Mouse (Mus musculus): ENCODE results near the gene Tpp2. TPM values are rescaled to one million over a fixed set of nuclear protein-coding genes. Genes with fewer than 3 reads are reported as not detected.

Gene Tpp2
- 198 TPM for polyA plus RNA-seq (2017; shearing (Covaris generic))

GRCm38 (mm10) chr1:43933488-43934415 lies at the start of gene Tpp2:
Gene Tpp2 (plus strand): TSS chr1:43933647.

GRCm38 (mm10) chr1:44019934-44020333 lies 86.5 kb downstream of the Tpp2 start, which contains the start of gene Mettl21c:
Gene Mettl21c (minus strand): TSS chr1:44020034.

Other genes with a start within 250 kb of the Tpp2 start
- not detected for gene 1500015O10Rik, start 203.0 kb upstream of the Tpp2 start, polyA plus RNA-seq (2017; shearing (Covaris generic))
- gene Uxs1, start 105.8 kb upstream of the Tpp2 start, polyA plus RNA-seq (2017; shearing (Covaris generic)) = 14.3 TPM
- gene Mettl21c, start 86.4 kb downstream of the Tpp2 start, polyA plus RNA-seq (2017; shearing (Covaris generic)) = 0.41 TPM
- 0.17 TPM for gene Gm8251, start 128.3 kb downstream of the Tpp2 start, polyA plus RNA-seq (2017; shearing (Covaris generic))
- gene Tex30, start 168.8 kb downstream of the Tpp2 start, polyA plus RNA-seq (2017; shearing (Covaris generic)) = 53.6 TPM
- gene Kdelc1, start 185.2 kb downstream of the Tpp2 start, polyA plus RNA-seq (2017; shearing (Covaris generic)) = 22.9 TPM
- 18.1 TPM for gene Bivm, start 185.3 kb downstream of the Tpp2 start, polyA plus RNA-seq (2017; shearing (Covaris generic))
- gene Ercc5, start 214.1 kb downstream of the Tpp2 start, polyA plus RNA-seq (2017; shearing (Covaris generic)) = 28.5 TPM